Mouse (Mus musculus): ENCODE measurements at regions not wholly inside any gene's neighbourhood (a gene's known extent, or its start where the extent isn't known, plus 50 kb on each side); places are given as distances from the start of the nearest gene placed in this dataset.

DNA sequence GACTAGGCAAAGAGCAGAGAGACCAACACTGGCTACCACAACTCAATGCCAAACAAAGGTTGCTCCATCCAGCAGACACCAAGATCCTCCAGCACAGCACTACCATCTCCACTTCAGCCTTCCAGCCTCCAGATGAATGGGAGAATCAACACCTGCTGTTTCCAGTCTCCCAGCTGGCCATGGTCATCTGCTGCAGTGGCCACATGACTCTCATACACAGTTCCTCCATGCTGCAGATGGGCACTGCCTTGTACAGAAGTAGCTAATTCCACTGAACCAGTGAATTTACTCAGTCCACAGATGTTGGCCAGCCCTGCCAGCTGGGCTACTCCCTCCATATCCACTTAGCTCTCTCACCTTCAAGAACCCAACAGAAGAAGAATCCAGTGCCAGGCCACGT, 63.0 kb upstream of the Vstm5 start:
- DNase-seq, result no peak

DNA sequence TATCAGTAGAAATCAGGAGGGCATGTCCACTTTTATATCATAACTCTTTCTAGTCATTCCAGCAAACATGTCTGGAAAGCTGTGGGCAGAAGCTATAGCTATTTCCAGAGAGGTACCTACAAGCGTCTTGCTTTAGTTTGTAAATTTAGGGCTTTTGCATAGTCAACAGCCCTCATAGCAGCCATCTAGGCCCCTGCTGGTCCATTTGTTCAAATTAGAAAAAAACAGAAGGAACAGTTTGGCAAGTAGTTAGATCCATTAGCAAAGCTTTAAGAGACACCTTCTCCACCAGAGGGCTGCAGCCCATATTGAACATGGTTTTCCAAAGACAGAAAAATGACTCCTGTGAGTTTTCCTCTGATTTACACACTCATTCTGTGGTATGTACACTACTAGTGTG, 63.4 kb upstream of the Vstm5 start:
- no peak for DNase-seq

DNA sequence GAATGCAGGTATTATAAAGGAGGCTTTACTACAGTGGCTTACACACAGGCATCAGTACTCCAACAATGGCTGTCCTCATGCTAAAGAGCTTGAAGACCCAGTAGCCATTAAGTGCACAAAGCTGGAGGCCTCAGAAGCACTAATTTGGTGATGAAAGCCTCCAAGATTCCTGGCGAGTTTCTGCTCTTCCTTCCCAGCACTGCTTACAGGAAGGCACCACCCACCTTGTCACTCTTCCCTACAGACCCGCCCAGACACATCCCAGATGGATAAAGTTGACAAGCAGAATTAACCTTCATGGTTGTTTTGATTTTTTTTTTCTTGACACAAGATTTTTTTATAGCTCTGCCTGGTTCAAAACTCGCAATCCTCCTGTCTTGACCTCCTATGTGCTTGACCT, 59.0 kb upstream of the Hephl1 start:
- DNase-seq, result no peak

DNA sequence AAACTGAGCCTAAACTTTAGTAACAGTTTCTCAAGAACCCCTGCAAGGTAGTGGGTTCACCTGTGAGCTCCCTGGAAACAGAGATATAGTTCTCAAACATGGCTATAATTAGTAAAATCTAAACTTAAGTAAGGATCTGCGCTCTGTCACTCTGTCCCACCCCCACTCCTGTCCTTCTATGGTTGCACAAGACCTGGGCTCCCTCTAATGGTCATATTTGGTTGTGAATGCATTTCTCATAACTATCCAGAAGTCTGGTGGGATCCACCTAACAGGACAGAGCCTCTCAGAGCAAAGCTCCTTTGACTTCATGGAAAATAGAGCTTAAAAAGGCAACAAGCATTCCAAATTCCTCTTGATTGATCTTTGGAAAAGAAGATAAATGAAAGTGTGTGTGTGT, 57.8 kb upstream of the Hephl1 start:
- peak; percentile 12 for DNase-seq

DNA sequence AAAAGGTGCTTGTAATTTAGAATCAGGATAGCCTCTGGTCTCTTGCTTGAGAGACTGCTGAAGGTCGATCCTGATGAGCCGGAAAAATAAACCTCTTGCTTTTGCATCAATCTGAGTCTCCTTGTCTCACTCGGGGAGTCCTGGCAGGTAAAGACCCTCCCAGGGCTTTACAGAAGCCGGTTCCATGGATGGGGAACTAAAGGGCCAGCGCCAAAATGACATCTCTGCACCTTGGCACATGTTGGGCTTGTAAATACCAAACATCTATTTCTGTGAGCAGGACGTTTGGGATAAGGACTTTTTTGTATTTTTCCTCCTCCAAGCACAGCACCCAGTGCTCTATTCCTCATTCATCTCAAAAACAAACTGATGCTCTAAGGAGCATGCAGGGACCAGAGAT, 57.1 kb upstream of the Hephl1 start:
- no peak for DNase-seq

DNA sequence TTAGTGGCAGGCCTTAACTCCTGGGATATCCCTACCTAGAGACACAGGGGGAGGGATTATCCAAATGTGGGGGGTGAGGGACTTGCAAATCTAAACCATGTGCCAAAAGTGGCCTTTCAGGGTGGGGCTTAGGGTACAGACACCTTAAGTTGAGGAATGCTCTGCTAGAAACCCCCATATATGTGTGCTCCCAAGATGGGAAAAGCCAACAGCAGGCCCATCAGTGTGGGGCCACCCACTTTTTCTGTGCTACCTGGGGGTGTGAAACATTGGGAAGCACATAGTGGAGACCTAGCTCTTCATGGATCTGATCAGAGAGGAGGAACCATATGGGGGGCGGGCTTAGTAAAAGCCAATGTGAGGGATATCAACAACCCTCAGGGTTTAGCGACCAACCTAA, 55.0 kb upstream of the Hephl1 start:
- no peak for DNase-seq

DNA sequence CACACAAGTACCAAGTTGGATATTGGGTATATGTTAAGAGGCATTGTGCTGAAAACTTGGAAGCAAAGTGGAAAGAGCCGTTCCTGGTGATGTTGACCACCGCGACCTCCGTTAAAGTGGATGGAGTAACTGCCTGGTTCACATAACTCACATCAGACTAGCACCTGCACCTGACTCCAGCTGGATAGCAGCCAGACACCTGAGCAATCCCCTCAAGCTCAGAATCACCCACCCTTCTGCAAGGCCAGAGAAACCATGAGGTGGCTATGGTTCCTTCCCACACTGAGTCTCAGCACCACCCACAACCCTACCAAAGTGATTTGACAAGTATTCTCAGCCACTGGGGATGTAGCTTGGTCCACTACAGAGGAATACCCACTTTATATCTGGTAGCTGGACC, 54.6 kb upstream of the Hephl1 start:
- no peak for DNase-seq

Data from adrenal gland, adult 2 months (tissue).